Mouse (Mus musculus) brain, embryonic 14.5 days (tissue): ENCODE data around the gene Gpr156. TPM values are rescaled to one million over a fixed set of nuclear protein-coding genes. Genes with fewer than 3 reads are reported as not detected.

Source experiments
- DNase-seq: peaks from one replicate; pipeline ENCODE4 v3.0.0-alpha.2; 2011; ENCODE audit warnings: low read depth
- CTCF ChIP-seq: fragments of 200-500 bp; IDR thresholded peaks from 2 replicates; pipeline ENCODE4 v1.5.1; 2012; ENCODE audit warnings: inconsistent platforms, mild to moderate bottlenecking, moderate library complexity, borderline replicate concordance; ENCODE audit not compliant: insufficient read depth, insufficient read length; ENCODE audit errors: extremely low read depth
- POLR2A ChIP-seq: fragments of 200-500 bp; IDR thresholded peaks from 2 replicates; pipeline ENCODE4 v1.6.1; 2012; ENCODE audit warnings: mild to moderate bottlenecking, inconsistent platforms, borderline replicate concordance; ENCODE audit not compliant: poor library complexity, insufficient read depth, insufficient read length, severe bottlenecking; ENCODE audit errors: extremely low read depth
- polyA plus RNA-seq: library from polyadenylated mRNA; depleted of rRNA; stranded (reverse); fragments of >200 nt; gene quantifications from 2 replicates; pipeline ENCODE4 v1.2.3, GENCODE M21; 2012; rRNA removed

Gpr156 gene
- polyA plus RNA-seq, 1 experiment = 7.0 TPM

GRCm38 (mm10) chr16:38047781-38048558 is 131.7 kb downstream of the Gpr156 start:
- DNase-seq = peak; percentile 39
- TF ChIP-seq POLR2A (no peak), CTCF (no peak)

Other genes with a start within 250 kb of the Gpr156 start
- 54.2 and 79.7 TPM in 2 replicates for gene Fstl1, start 139.6 kb upstream of the Gpr156 start, polyA plus RNA-seq
- gene Gm36028, start 55.4 kb upstream of the Gpr156 start, polyA plus RNA-seq = 0.25 and 0.43 TPM in 2 replicates
- gene Lrrc58, start 48.1 kb upstream of the Gpr156 start, polyA plus RNA-seq = 21.9 and 32.2 TPM in 2 replicates
- gene Gsk3b, start 172.5 kb downstream of the Gpr156 start, polyA plus RNA-seq = 38.4 and 72.8 TPM in 2 replicates